Comparison of ENCODE assay signal across 14 mouse cellular contexts in genomic region chr1:130113549-130113948, GRCm38 (mm10).
"Had no signal": no experiment of that assay in that cellular context is flagged by ENCODE, and none has a peak within 500 bp of the region (broad histone marks: within the 10 kb centered on the region; RNA-seq: fewer than 3 reads in every experiment).

No protein-coding gene starts in this region.

- H3K4me2 ChIP-seq: limb, embryonic 13.5 days; midbrain, embryonic 11.5 days; midbrain, embryonic 15.5 days; neural tube, embryonic 12.5 days had no signal

- ATAC-seq: midbrain, embryonic 15.5 days had no signal

- DNase-seq: kidney, adult 11 months; kidney, postnatal 10 days; kidney, postnatal 4 days; left cerebral cortex, postnatal 4 days; lung, adult 18-20 months; right cerebral cortex, postnatal 4 days; spleen, adult 18-20 months; thymus, adult 18-20 months; thymus, postnatal 14 days had no signal

- H3K9ac ChIP-seq: limb, embryonic 13.5 days; midbrain, embryonic 15.5 days; neural tube, embryonic 12.5 days had no signal

- H3K4me3 ChIP-seq: layer of hippocampus, adult 2 months; limb, embryonic 13.5 days; midbrain, embryonic 15.5 days; neural tube, embryonic 12.5 days had no signal

- H3K27ac ChIP-seq: layer of hippocampus, adult 2 months; limb, embryonic 13.5 days; midbrain, embryonic 15.5 days; neural tube, embryonic 12.5 days had no signal

- H3K27me3 ChIP-seq: limb, embryonic 13.5 days; midbrain, embryonic 15.5 days; neural tube, embryonic 12.5 days had no signal

- H3K36me3 ChIP-seq: limb, embryonic 13.5 days; midbrain, embryonic 15.5 days; neural tube, embryonic 12.5 days had no signal

- H3K4me1 ChIP-seq: limb, embryonic 13.5 days; midbrain, embryonic 15.5 days; neural tube, embryonic 12.5 days had no signal

- H3K9me3 ChIP-seq: limb, embryonic 13.5 days; midbrain, embryonic 15.5 days; neural tube, embryonic 12.5 days had no signal
